Mouse (Mus musculus) bone marrow, adult 2 months (tissue): ENCODE results near the gene Fez2.
A peak's percentile ranks its signal among the peaks of the same experiment; 100 is the strongest.

Experiments
- CTCF ChIP-seq: fragments of 200-500 bp; IDR thresholded peaks from 2 replicates; pipeline ENCODE4 v1.5.1; 2011; ENCODE audit warnings: low read length, control low read depth; ENCODE audit not compliant: control insufficient read depth, insufficient read depth
- POLR2A ChIP-seq: fragments of 200-500 bp; IDR thresholded peaks from 2 replicates; pipeline ENCODE4 v1.6.1; 2011; ENCODE audit warnings: low read depth, mild to moderate bottlenecking, control low read depth, low read length, borderline replicate concordance; ENCODE audit not compliant: control insufficient read depth

- peak; percentile 86 for TF ChIP-seq CTCF
- TF ChIP-seq POLR2A = no peak
Measured at GRCm38 (mm10) chr17:78434746-78435145, 16.8 kb upstream of the Fez2 start.
